Mouse (Mus musculus) ES-Bruce4 (cell line): ENCODE measurements around the gene Zbtb9.

Experiments
- CTCF ChIP-seq: IDR thresholded peaks from one replicate; pipeline ENCODE4 v1.8.1; 2011; ENCODE audit warnings: low read depth, low read length
- EP300 ChIP-seq: IDR thresholded peaks from 2 replicates; pipeline ENCODE4 v1.6.1; 2011; ENCODE audit warnings: low read depth, low read length; ENCODE audit not compliant: insufficient read depth
- POLR2A ChIP-seq: IDR thresholded peaks from one replicate; pipeline ENCODE4 v1.8.1; 2011; ENCODE audit warnings: low read length; ENCODE audit not compliant: insufficient read depth

GRCm38 (mm10) chr17:26972703-26973574, at the start of gene Zbtb9:
- TF ChIP-seq EP300 (no peak), CTCF (no peak), POLR2A (peak; percentile 97)
